Mouse (Mus musculus) ES-Bruce4 (cell line): ENCODE measurements around the gene Myod1.

Experiments
- CTCF ChIP-seq: IDR thresholded peaks from one replicate; pipeline ENCODE4 v1.8.1; 2011; ENCODE audit warnings: low read depth, low read length
- EP300 ChIP-seq: IDR thresholded peaks from 2 replicates; pipeline ENCODE4 v1.6.1; 2011; ENCODE audit warnings: low read depth, low read length; ENCODE audit not compliant: insufficient read depth
- POLR2A ChIP-seq: IDR thresholded peaks from one replicate; pipeline ENCODE4 v1.8.1; 2011; ENCODE audit warnings: low read length; ENCODE audit not compliant: insufficient read depth

DNA sequence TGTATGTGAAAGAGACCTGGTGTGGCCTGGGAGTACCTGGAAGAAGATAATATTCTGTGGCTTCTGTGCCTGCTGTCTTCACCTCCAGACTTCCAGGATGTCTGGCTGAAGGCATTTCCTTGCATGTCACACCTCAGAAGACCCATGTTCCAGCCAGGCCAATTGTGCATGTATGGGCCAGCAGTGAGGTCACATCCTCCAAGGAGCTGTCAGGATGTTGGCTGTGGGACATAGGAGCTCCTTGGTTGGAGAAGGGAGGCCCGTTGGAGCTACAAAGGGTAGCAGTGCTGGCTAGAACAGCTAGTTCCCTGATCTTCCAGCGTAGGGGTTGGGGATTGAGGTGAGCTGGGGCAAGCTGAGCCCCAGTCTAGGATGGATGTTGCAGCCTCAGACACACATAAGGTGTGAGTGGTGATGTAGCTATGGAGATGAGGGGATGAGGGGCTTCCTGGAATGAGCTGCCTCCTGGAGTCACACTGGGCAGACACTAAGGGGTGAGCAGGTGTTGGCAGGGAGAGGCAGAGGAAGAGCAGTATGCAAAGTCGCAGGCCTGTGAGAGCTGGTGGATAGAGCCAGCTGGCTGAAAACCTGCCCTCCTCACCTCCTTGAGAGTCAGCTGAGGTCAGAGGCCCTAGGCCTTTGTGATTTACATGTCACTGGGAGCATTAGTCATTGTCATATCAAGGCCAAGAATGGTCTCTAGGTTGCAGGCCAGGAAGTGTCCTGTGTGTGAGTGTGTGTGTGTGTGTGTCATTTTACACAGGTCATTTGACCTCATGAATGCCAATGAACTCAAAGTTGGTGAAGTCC lies 25.3 kb downstream of the Myod1 start:
- TF ChIP-seq EP300 (no peak), CTCF (no peak), POLR2A (no peak)
